Mouse (Mus musculus) heart, adult 2 months (tissue): ENCODE results near the gene Cox4i2. TPM values are rescaled to one million over a fixed set of nuclear protein-coding genes. Genes with fewer than 3 reads are reported as not detected.

Experiments
- DNase-seq, 2 experiments: peaks; one replicate each; pipeline ENCODE4 v3.0.0; 2021
- H3K27ac ChIP-seq: fragments of 200-600 bp; 2 replicates; pipeline ENCODE4 v1.8.1; 2022
- H3K27me3 ChIP-seq: fragments of 200-500 bp; 2 replicates; pipeline ENCODE4 v1.6.1; 2012; ENCODE audit warnings: mild to moderate bottlenecking, low read length, inconsistent platforms, mixed read lengths; ENCODE audit not compliant: control insufficient read depth, insufficient read depth
- H3K36me3 ChIP-seq: fragments of 200-500 bp; 2 replicates; pipeline ENCODE4 v1.6.1; 2012; ENCODE audit warnings: low read length, inconsistent platforms; ENCODE audit not compliant: control insufficient read depth, insufficient read depth
- H3K4me1 ChIP-seq: fragments of 200-500 bp; 2 replicates; pipeline ENCODE4 v1.6.1; 2011; ENCODE audit warnings: low read length; ENCODE audit not compliant: control insufficient read depth, insufficient read depth
- H3K4me3 ChIP-seq: fragments of 200-600 bp; 2 replicates; pipeline ENCODE4 v1.8.1; 2022
- H3K79me2 ChIP-seq: fragments of 200-500 bp; replicated peaks from 2 replicates; pipeline ENCODE4 v1.6.1; 2012; ENCODE audit warnings: mild to moderate bottlenecking, inconsistent platforms, low read length, moderate library complexity, mixed read lengths; ENCODE audit not compliant: control insufficient read depth, insufficient read depth
- H3K9ac ChIP-seq: fragments of 200-500 bp; 2 replicates; pipeline ENCODE4 v1.6.1; 2012; ENCODE audit warnings: low read depth, mild to moderate bottlenecking, control low read depth, inconsistent platforms, low read length, mixed read lengths
- CTCF ChIP-seq: fragments of 200-600 bp; IDR thresholded peaks from 2 replicates; pipeline ENCODE4 v1.8.1; 2022; ENCODE audit warnings: antibody characterized with exemption, mild to moderate bottlenecking, moderate library complexity
- EP300 ChIP-seq: fragments of 200-500 bp; IDR thresholded peaks from 2 replicates; pipeline ENCODE4 v1.6.1; 2011; ENCODE audit warnings: low read depth, low read length, control low read depth; ENCODE audit not compliant: insufficient read depth
- POLR2A ChIP-seq: fragments of 200-500 bp; IDR thresholded peaks from 2 replicates; pipeline ENCODE4 v1.6.1; 2011; ENCODE audit warnings: mild to moderate bottlenecking, low read depth, low read length, control low read depth; ENCODE audit not compliant: insufficient read depth
- WGBS: fragments of 180-500 bp; shearing (Covaris S2); methylation state at CpG from one replicate; pipeline ENCODE4 v1.1.7; 2018; 5-methylcytosine and 5-hydroxymethylcytosine counted together
- intact Hi-C: fragments of 180-260 bp; cut with DNase I; formaldehyde crosslinking; loops from one replicate; pipeline ENCODE4 v1.15.1; 2025
- polyA plus RNA-seq: library from polyadenylated mRNA; depleted of rRNA; stranded (reverse); fragments of >200 nt; gene quantifications from 2 replicates; pipeline ENCODE4 v1.2.3, GENCODE M21; 2012
- total RNA-seq, 2 experiments: library from RNA; stranded (reverse); gene quantifications; 2 replicates each; pipeline ENCODE4 v1.2.3; 2021

Cox4i2 gene
- total and polyA plus RNA-seq, 3 experiments = 12.0 to 18.0 (median 12.1) TPM

- H3K4me3 ChIP-seq = peak overlapping the region; percentile 9; the same call in 1 of the 2 replicates
- WGBS = 29% methylated on average over 14 of the region's 14 CpGs
- peaks cover 10% of the 10 kb centered on the region for H3K4me1 ChIP-seq
These were observed 12.6 kb upstream of the Cox4i2 start for GRCm38 (mm10) chr2:152741153-152742041.

GRCm38 (mm10) chr2:152742435-152742834, 11.5 kb upstream of the Cox4i2 start:
- TF ChIP-seq POLR2A = no peak
- peak; percentile 69 for TF ChIP-seq CTCF
- peak; percentile 73; the same call in 1 of the 2 replicates for TF ChIP-seq EP300
- Histone ChIP-seq H3K79me2 (no peaks in the 10 kb centered on the region), H3K4me1 (peaks cover 10% of the 10 kb centered on the region), H3K27ac (peak overlapping the region; percentile 90), H3K36me3 (no peaks in the 10 kb centered on the region; the same call in 1 of the 2 replicates), H3K27me3 (no peaks in the 10 kb centered on the region), H3K4me3 (no peak overlapping the region), H3K9ac (peak overlapping the region; percentile 37; the same call in 1 of the 2 replicates)
- intact Hi-C loops = loop anchor here (1.0 to 2.0 kb wide), 2 partner anchors 24 to 46 kb away; no protein-coding TSS in a partner anchor
- 36% methylated on average over 10 of the region's 10 CpGs for WGBS
- DNase-seq = peak; percentile 67 to 80

More at GRCm38 (mm10) chr2:152741153-152742041, 12.6 kb upstream of the Cox4i2 start:
- Histone ChIP-seq H3K9ac (peak overlapping the region; percentile 60), H3K27ac (peak overlapping the region; percentile 90), H3K79me2 (no peaks in the 10 kb centered on the region), H3K36me3 (no peaks in the 10 kb centered on the region; the same call in 1 of the 2 replicates), H3K27me3 (no peaks in the 10 kb centered on the region)
- peak; percentile 72 to 80 for DNase-seq
- intact Hi-C loops = loop anchor here (1.0 to 2.0 kb wide), 2 partner anchors 25 to 45 kb away; no protein-coding TSS in a partner anchor
- TF ChIP-seq POLR2A = 0 out of 2 replicates have a peak, but pooled peaks have one; percentile 20
- TF ChIP-seq CTCF = no peak
- TF ChIP-seq EP300 = peak; percentile 67

- intact Hi-C loops = no loop called here
These were observed 2.8 kb downstream of the Cox4i2 start for GRCm38 (mm10) chr2:152756474-152757393.

GRCm38 (mm10) chr2:152757478-152757877, 3.5 kb downstream of the Cox4i2 start:
- Histone ChIP-seq H3K27ac (no peak overlapping the region), H3K4me1 (peaks cover 3% of the 10 kb centered on the region), H3K36me3 (no peaks in the 10 kb centered on the region), H3K9ac (no peak overlapping the region), H3K79me2 (no peaks in the 10 kb centered on the region), H3K4me3 (no peak overlapping the region), H3K27me3 (no peaks in the 10 kb centered on the region)
- WGBS = 29% methylated on average over 2 of the region's 2 CpGs
- DNase-seq = no peak
- TF ChIP-seq EP300 (no peak), CTCF (no peak), POLR2A (no peak)
- intact Hi-C loops = no loop called here

More at GRCm38 (mm10) chr2:152756474-152757393, 2.8 kb downstream of the Cox4i2 start:
- H3K27ac ChIP-seq = no peak overlapping the region
- H3K4me3 ChIP-seq = no peak overlapping the region
- 70% methylated on average over 17 of the region's 17 CpGs for WGBS
- H3K27me3 ChIP-seq = no peaks in the 10 kb centered on the region
- H3K9ac ChIP-seq = no peak overlapping the region
- TF ChIP-seq POLR2A (no peak), CTCF (no peak), EP300 (no peak)
- H3K36me3 ChIP-seq = no peaks in the 10 kb centered on the region
- H3K4me1 ChIP-seq = peaks cover 3% of the 10 kb centered on the region
- DNase-seq = no peak
- H3K79me2 ChIP-seq = no peaks in the 10 kb centered on the region

- intact Hi-C loops = no loop called here
- DNase-seq = no peak
- no peaks in the 10 kb centered on the region for H3K36me3 ChIP-seq
These were observed 4.4 kb downstream of the Cox4i2 start for GRCm38 (mm10) chr2:152758351-152758750.

More at GRCm38 (mm10) chr2:152758351-152758750, 4.4 kb downstream of the Cox4i2 start:
- peaks cover 3% of the 10 kb centered on the region for H3K4me1 ChIP-seq
- no peaks in the 10 kb centered on the region for H3K79me2 ChIP-seq
- 28% methylated on average over 4 of the region's 4 CpGs for WGBS
- TF ChIP-seq EP300 = no peak
- no peak for TF ChIP-seq POLR2A
- TF ChIP-seq CTCF = no peak
- H3K27me3 ChIP-seq = no peaks in the 10 kb centered on the region
- H3K27ac ChIP-seq = no peak overlapping the region; the same call in 1 of the 2 replicates
- H3K9ac ChIP-seq = no peak overlapping the region
- H3K4me3 ChIP-seq = no peak overlapping the region
